Mouse (Mus musculus): ENCODE data around the gene Rgs7bp. TPM values are rescaled to one million over a fixed set of nuclear protein-coding genes. Genes with fewer than 3 reads are reported as not detected.

Rgs7bp gene
- not detected for polyA plus RNA-seq (2017; shearing (Covaris generic))

GRCm38 (mm10) chr13:105054181-105054940, at the start of gene Rgs7bp:
Gene Rgs7bp, minus strand, starts transcription at chr13:105054930.

GRCm38 (mm10) chr13:105081862-105082261, 27.1 kb upstream of the Rgs7bp start, which contains the start of gene 4933425L06Rik:
Gene 4933425L06Rik, plus strand, starts transcription at chr13:105082122.

Other genes starting within 250 kb of the Rgs7bp start
- gene Cwc27, start 237.8 kb downstream of the Rgs7bp start, polyA plus RNA-seq (2017; shearing (Covaris generic)), result 18.9 TPM
- gene Shisal2b, start 191.0 kb downstream of the Rgs7bp start, polyA plus RNA-seq (2017; shearing (Covaris generic)), result not detected
- gene 4933425L06Rik, start 27.2 kb upstream of the Rgs7bp start, polyA plus RNA-seq (2017; shearing (Covaris generic)), result not detected
- gene Rnf180, start 239.9 kb upstream of the Rgs7bp start, polyA plus RNA-seq (2017; shearing (Covaris generic)), result not detected

Measured in effector memory CD4-positive, alpha-beta T cell, adult 5 months (primary cell).